Mouse (Mus musculus): ENCODE measurements around the gene Mfng. TPM values are rescaled to one million over a fixed set of nuclear protein-coding genes. Genes with fewer than 3 reads are reported as not detected.

The Mfng gene
- total and polyA plus RNA-seq, 3 experiments, result 35.2 to 63.7 (median 52.5) TPM

- dilution Hi-C loops (cut with MboI; ENCODE audit: extremely low pct_ligation_motif_present, extremely low pct_unique_long_range_greater_than_20kb, low sequenced_read_pairs), result no loop called here
- Histone ChIP-seq H3K79me2 (replicated peaks; ENCODE audit: control insufficient read depth, extremely low read depth, insufficient read depth, poor library complexity, severe bottlenecking) (no peaks in the 10 kb centered on the region), H3K9ac (ENCODE audit: insufficient read depth, low read depth) (no peak overlapping the region), H3K9me3 (replicated peaks; ENCODE audit: low read length) (no peaks in the 10 kb centered on the region), H3K4me3 (replicated peaks in 1 of 3; ENCODE audit: low read depth in 2 of 3, low read length in 2 of 3, poor library complexity in 1 of 3) (no peak overlapping the region), H3K27me3 (replicated peaks) (peaks cover 91% of the 10 kb centered on the region), H3K27ac (ENCODE audit: insufficient read depth, low read depth) (no peak overlapping the region), H3K4me2 (ENCODE audit: insufficient read depth, low read depth, poor library complexity, severe bottlenecking) (no peak overlapping the region), H3K4me1 (ENCODE audit: control insufficient read depth in 1 of 2, insufficient read depth in 2 of 2) (no peaks in the 10 kb centered on the region), H3K36me3 (replicated peaks in 1 of 2; ENCODE audit: control insufficient read depth in 1 of 2, insufficient read depth in 1 of 2, low read length in 1 of 2) (no peaks in the 10 kb centered on the region)
- in situ Hi-C loops (cut with MboI; ENCODE audit: low pct_ligation_motif_present, low pct_unique_long_range_greater_than_20kb, low sequenced_read_pairs), result no loop called here
- TF ChIP-seq ZMIZ1 (IDR thresholded peaks at IDR 0.05; ENCODE audit: low read depth, low read length) (no peak), GABPA (IDR thresholded peaks at IDR 0.05; ENCODE audit: insufficient replicate concordance, low read depth, low read length) (no peak), USF2 (conservative IDR thresholded peaks at IDR 0.05; ENCODE audit: low read depth, low read length) (no peak), KAT2A (IDR thresholded peaks at IDR 0.05; ENCODE audit: insufficient replicate concordance, low read length) (no peak), MXI1 (IDR thresholded peaks at IDR 0.05; ENCODE audit: low read depth, low read length) (no peak), NELFE (IDR thresholded peaks at IDR 0.05; ENCODE audit: low read depth, low read length) (no peak), ELF1 (IDR thresholded peaks at IDR 0.05; ENCODE audit: low read depth, low read length) (no peak), RCOR1 (conservative IDR thresholded peaks at IDR 0.05; ENCODE audit: low read depth, low read length) (no peak), SIN3A (IDR thresholded peaks at IDR 0.05; ENCODE audit: low read length) (no peak), MAZ (IDR thresholded peaks at IDR 0.05; ENCODE audit: low read depth, low read length) (no peak), ZKSCAN1 (IDR thresholded peaks at IDR 0.05; ENCODE audit: borderline replicate concordance, low read depth, low read length) (no peak), POLR2A (IDR thresholded peaks at IDR 0.05; ENCODE audit: low read depth, low read length) (no peak), TCF12 (IDR thresholded peaks at IDR 0.05; ENCODE audit: low read depth, low read length) (no peak), USF1 (IDR thresholded peaks at IDR 0.05; ENCODE audit: low read depth, low read length) (no peak), ZC3H11A (IDR thresholded peaks at IDR 0.05; ENCODE audit: low read depth, low read length) (no peak), EP300 (IDR thresholded peaks at IDR 0.05; ENCODE audit: low read length) (no peak), HCFC1 (IDR thresholded peaks at IDR 0.05; ENCODE audit: low read depth, low read length) (no peak)
- DNase-seq (ENCODE audit: extremely low read depth), result no peak
Measured at GRCm38 (mm10) chr15:78789721-78790323, 16.5 kb upstream of the Mfng start.

GRCm38 (mm10) chr15:78788042-78788441, 14.8 kb upstream of the Mfng start:
- in situ Hi-C loops (cut with MboI; ENCODE audit: low pct_ligation_motif_present, low pct_unique_long_range_greater_than_20kb, low sequenced_read_pairs) (no loop called here), dilution Hi-C loops (cut with MboI; ENCODE audit: extremely low pct_ligation_motif_present, extremely low pct_unique_long_range_greater_than_20kb, low sequenced_read_pairs) (no loop called here)
- H3K4me2 ChIP-seq (ENCODE audit: insufficient read depth, low read depth, poor library complexity, severe bottlenecking), result no peak overlapping the region
- H3K4me1 ChIP-seq (ENCODE audit: control insufficient read depth in 1 of 2, insufficient read depth in 2 of 2), result peaks cover 4 to 5% of the 10 kb centered on the region in 2 experiments
- no peak overlapping the region for H3K9ac ChIP-seq (ENCODE audit: insufficient read depth, low read depth)
- H3K36me3 ChIP-seq (replicated peaks in 1 of 2; ENCODE audit: control insufficient read depth in 1 of 2, insufficient read depth in 1 of 2, low read length in 1 of 2), result no peaks in the 10 kb centered on the region
- H3K27ac ChIP-seq (ENCODE audit: insufficient read depth, low read depth), result no peak overlapping the region
- no peak overlapping the region for H3K4me3 ChIP-seq (replicated peaks in 1 of 3; ENCODE audit: low read depth in 2 of 3, low read length in 2 of 3, poor library complexity in 1 of 3)
- no peaks in the 10 kb centered on the region for H3K79me2 ChIP-seq (replicated peaks; ENCODE audit: control insufficient read depth, extremely low read depth, insufficient read depth, poor library complexity, severe bottlenecking)
- no peak for TF ChIP-seq MAX (IDR thresholded peaks at IDR 0.05; ENCODE audit: low read length)
- TF ChIP-seq USF2 (conservative IDR thresholded peaks at IDR 0.05; ENCODE audit: low read depth, low read length), result no peak
- TF ChIP-seq POLR2A (IDR thresholded peaks at IDR 0.05; ENCODE audit: low read depth, low read length), result no peak
- no peak for TF ChIP-seq ZMIZ1 (IDR thresholded peaks at IDR 0.05; ENCODE audit: low read depth, low read length)
- TF ChIP-seq RAD21 (IDR thresholded peaks at IDR 0.05; ENCODE audit: low read depth, low read length), result no peak
- TF ChIP-seq CHD2 (IDR thresholded peaks at IDR 0.05; ENCODE audit: low read length), result no peak
- TF ChIP-seq IRF4 (IDR thresholded peaks at IDR 0.05; ENCODE audit: low read depth, low read length), result no peak
- no peak for TF ChIP-seq MXI1 (IDR thresholded peaks at IDR 0.05; ENCODE audit: low read depth, low read length)
- TF ChIP-seq MAZ (IDR thresholded peaks at IDR 0.05; ENCODE audit: low read depth, low read length), result no peak
- no peak for TF ChIP-seq GABPA (IDR thresholded peaks at IDR 0.05; ENCODE audit: insufficient replicate concordance, low read depth, low read length)
- DNase-seq (ENCODE audit: extremely low read depth), result no peak
- no peaks in the 10 kb centered on the region for H3K9me3 ChIP-seq (replicated peaks; ENCODE audit: low read length)
- peaks cover 80% of the 10 kb centered on the region for H3K27me3 ChIP-seq (replicated peaks)

All from CH12.LX (cell line).